Mouse (Mus musculus) heart, postnatal 36 days (tissue): ENCODE measurements at regions not wholly inside any gene's neighbourhood (a gene's known extent, or its start where the extent isn't known, plus 50 kb on each side); places are given as distances from the start of the nearest gene placed in this dataset.

Experiments
- DNase-seq, 2 experiments: peaks; one replicate each; pipeline ENCODE4 v3.0.0; 2021 to 2022
- intact Hi-C: fragments of 180-260 bp; cut with DNase I; formaldehyde crosslinking; loops from one replicate; pipeline ENCODE4 v1.15.1; 2025

- intact Hi-C loops, result no loop called here
- no peak for DNase-seq
Observed at GRCm38 (mm10) chr10:66921776-66922175, 174.1 kb upstream of the Jmjd1c start.

GRCm38 (mm10) chr10:66922314-66922713 lies 173.6 kb upstream of the Jmjd1c start:
- intact Hi-C loops, result no loop called here
- no peak for DNase-seq

GRCm38 (mm10) chr10:66923947-66924346 lies 172.0 kb upstream of the Jmjd1c start:
- intact Hi-C loops, result no loop called here
- DNase-seq, result no peak

- intact Hi-C loops, result no loop called here
Observed at GRCm38 (mm10) chr10:66924418-66924817, 171.5 kb upstream of the Jmjd1c start.

GRCm38 (mm10) chr10:66925553-66926127 lies 170.3 kb upstream of the Jmjd1c start:
- intact Hi-C loops, result no loop called here
- DNase-seq, result no peak

More at GRCm38 (mm10) chr10:66924418-66924817, 171.5 kb upstream of the Jmjd1c start:
- no peak for DNase-seq

- intact Hi-C loops, result no loop called here
- no peak for DNase-seq
Observed at GRCm38 (mm10) chr10:66927651-66928050, 168.3 kb upstream of the Jmjd1c start.

- peak in 1 of 2 experiments; percentile 37 for DNase-seq
Observed at GRCm38 (mm10) chr10:66928211-66928990, 167.5 kb upstream of the Jmjd1c start.

GRCm38 (mm10) chr10:66930563-66930962 lies 165.4 kb upstream of the Jmjd1c start:
- no peak for DNase-seq
- intact Hi-C loops, result no loop called here

More at GRCm38 (mm10) chr10:66928211-66928990, 167.5 kb upstream of the Jmjd1c start:
- intact Hi-C loops, result no loop called here

- intact Hi-C loops, result no loop called here
- DNase-seq, result peak; percentile 69 to 73
Observed at GRCm38 (mm10) chr10:66931505-66931904, 164.4 kb upstream of the Jmjd1c start.

- intact Hi-C loops, result no loop called here
- DNase-seq, result no peak
Observed at GRCm38 (mm10) chr10:66932544-66932943, 163.4 kb upstream of the Jmjd1c start.

GRCm38 (mm10) chr10:66933689-66934088 lies 162.2 kb upstream of the Jmjd1c start:
- intact Hi-C loops, result no loop called here
- DNase-seq, result no peak

GRCm38 (mm10) chr10:66935731-66936130 lies 160.2 kb upstream of the Jmjd1c start:
- no peak for DNase-seq
- intact Hi-C loops, result no loop called here

- no peak for DNase-seq
- intact Hi-C loops, result no loop called here
Observed at GRCm38 (mm10) chr10:66937116-66937515, 158.8 kb upstream of the Jmjd1c start.

GRCm38 (mm10) chr10:66940368-66940767 lies 155.6 kb upstream of the Jmjd1c start:
- intact Hi-C loops, result no loop called here
- DNase-seq, result no peak

- intact Hi-C loops, result no loop called here
- no peak for DNase-seq
Observed at GRCm38 (mm10) chr10:66940922-66941321, 155.0 kb upstream of the Jmjd1c start.

- DNase-seq, result peak; percentile 59 to 63
- intact Hi-C loops, result no loop called here
Observed at GRCm38 (mm10) chr10:66941974-66942373, 154.0 kb upstream of the Jmjd1c start.

- DNase-seq, result peak; percentile 32 to 41
- intact Hi-C loops, result no loop called here
Observed at GRCm38 (mm10) chr10:66943875-66944274, 152.1 kb upstream of the Jmjd1c start.

- intact Hi-C loops, result no loop called here
Observed at GRCm38 (mm10) chr10:66946161-66946560, 149.8 kb upstream of the Jmjd1c start.

GRCm38 (mm10) chr10:66948329-66948728 lies 147.6 kb upstream of the Jmjd1c start:
- DNase-seq, result no peak
- intact Hi-C loops, result no loop called here

More at GRCm38 (mm10) chr10:66946161-66946560, 149.8 kb upstream of the Jmjd1c start:
- no peak for DNase-seq

- DNase-seq, result no peak
- intact Hi-C loops, result no loop called here
Observed at GRCm38 (mm10) chr10:66950441-66950840, 145.5 kb upstream of the Jmjd1c start.

GRCm38 (mm10) chr10:66951231-66951822 lies 144.6 kb upstream of the Jmjd1c start:
- intact Hi-C loops, result no loop called here
- no peak for DNase-seq

- DNase-seq, result no peak
- intact Hi-C loops, result no loop called here
Observed at GRCm38 (mm10) chr10:66951935-66952334, 144.0 kb upstream of the Jmjd1c start.
